Comparison of ENCODE assay signal across 1 mouse cellular context in genomic region chr13:45391854-45392454, GRCm38 (mm10).
TF ChIP-seq lines count a peak whose summit lies in the region.

No protein-coding gene starts in this region.

TF ChIP-seq in MEL, 35 proteins besides CTCF, POLR2A, EP300 and RAD21 (continued from another document):
- TF ChIP-seq NELFE (IDR thresholded peaks at IDR 0.05; ENCODE audit: low read depth, low read length) = peak; percentile 37; the same call in 1 of the 2 replicates
- TF ChIP-seq USF1 (IDR thresholded peaks at IDR 0.05; ENCODE audit: low read depth, low read length) = peak; percentile 91
- TF ChIP-seq E2F4 (IDR thresholded peaks at IDR 0.05; ENCODE audit: borderline replicate concordance, low read depth, low read length) = 0 out of 2 replicates have a peak, but pooled peaks have one; percentile 28
- peak; percentile 56; the same call in 1 of the 2 replicates for TF ChIP-seq MXI1 (IDR thresholded peaks at IDR 0.05; ENCODE audit: low read depth, low read length)
- no peak for TF ChIP-seq KAT2A (conservative IDR thresholded peaks at IDR 0.05; ENCODE audit: low read depth, low read length)
- TF ChIP-seq ETS1 (IDR thresholded peaks at IDR 0.05; ENCODE audit: low read depth, low read length) = peak; percentile 67; the same call in 1 of the 2 replicates
